Mouse (Mus musculus) liver, adult (tissue): ENCODE results near the gene Mbtd1.

ENCODE experiments used
- GATA4 ChIP-seq: IDR thresholded peaks from 2 replicates; pipeline ENCODE4 v1.6.1; 2014; ENCODE audit warnings: mild to moderate bottlenecking, low read length; ENCODE audit not compliant: insufficient replicate concordance

Gene Mbtd1

GRCm38 (mm10) chr11:93885572-93886410 is at the start of gene Mbtd1, which contains the start of gene Utp18:
Mbtd1 (plus strand) TSS chr11:93885852.
Utp18 (minus strand) TSS chr11:93885766.
- 0 out of 2 replicates have a peak, but pooled peaks have one; percentile 4 for TF ChIP-seq GATA4

- TF ChIP-seq GATA4, result no peak
These were observed 38.3 kb upstream of the Mbtd1 start for GRCm38 (mm10) chr11:93847342-93847741.

- no peak for TF ChIP-seq GATA4
These were observed 33.1 kb upstream of the Mbtd1 start for GRCm38 (mm10) chr11:93852546-93852945.

GRCm38 (mm10) chr11:93856284-93856955 is 29.2 kb upstream of the Mbtd1 start:
- no peak for TF ChIP-seq GATA4

GRCm38 (mm10) chr11:93860540-93861172 is 25.0 kb upstream of the Mbtd1 start:
- no peak for TF ChIP-seq GATA4

- no peak for TF ChIP-seq GATA4
These were observed 24.5 kb upstream of the Mbtd1 start for GRCm38 (mm10) chr11:93861193-93861592.

GRCm38 (mm10) chr11:93862045-93862623 is 23.5 kb upstream of the Mbtd1 start:
- TF ChIP-seq GATA4, result no peak

GRCm38 (mm10) chr11:93862638-93863037 is 23.0 kb upstream of the Mbtd1 start:
- TF ChIP-seq GATA4, result no peak

- TF ChIP-seq GATA4, result no peak
These were observed 1.6 kb upstream of the Mbtd1 start for GRCm38 (mm10) chr11:93884068-93884467.

- TF ChIP-seq GATA4, result no peak
These were observed 616 bp upstream of the Mbtd1 start for GRCm38 (mm10) chr11:93884901-93885571.

GRCm38 (mm10) chr11:93886411-93887079 is 893 bp downstream of the Mbtd1 start:
- no peak for TF ChIP-seq GATA4

GRCm38 (mm10) chr11:93887080-93887447 is 1.4 kb downstream of the Mbtd1 start:
- TF ChIP-seq GATA4, result no peak

GRCm38 (mm10) chr11:93897732-93898131 is 12.1 kb downstream of the Mbtd1 start:
- no peak for TF ChIP-seq GATA4

GRCm38 (mm10) chr11:93906834-93907233 is 21.2 kb downstream of the Mbtd1 start:
- no peak for TF ChIP-seq GATA4

GRCm38 (mm10) chr11:93907839-93908238 is 22.2 kb downstream of the Mbtd1 start:
- TF ChIP-seq GATA4, result no peak

GRCm38 (mm10) chr11:93908829-93909228 is 23.2 kb downstream of the Mbtd1 start:
- no peak for TF ChIP-seq GATA4
